Mouse (Mus musculus): ENCODE data around the gene Glod4.

- TF ChIP-seq POLR2A (IDR thresholded peaks at IDR 0.05; ENCODE audit: low read depth, low read length): no peak
- no peak for TF ChIP-seq CTCF (IDR thresholded peaks at IDR 0.05; ENCODE audit: extremely low read depth, insufficient read depth, insufficient read length, insufficient replicate concordance)
Observed at GRCm38 (mm10) chr11:76283841-76284240, 40.3 kb upstream of the Glod4 start.

All from spleen, adult 2 months (tissue).